Mouse (Mus musculus): ENCODE results near the gene Ube2o. TPM values are rescaled to one million over a fixed set of nuclear protein-coding genes. Genes with fewer than 3 reads are reported as not detected.

Ube2o gene
- polyA plus RNA-seq, 1 experiment from 2014 or later = 8.9 TPM

GRCm38 (mm10) chr11:116530187-116531147 is 50.8 kb downstream of the Ube2o start, which contains the start of gene Sphk1:
Sphk1 (plus strand) TSS chr11:116530925.
- Histone ChIP-seq H3K9me3 (no peaks in the 10 kb centered on the region), H3K27ac (peak within 1 kb of the TSS; percentile 87), H3K36me3 (peaks cover under 1% of the 10 kb centered on the region; the same call in 1 of the 2 replicates), H3K4me1 (replicated peaks) (peaks cover 56% of the 10 kb centered on the region), H3K27me3 (ENCODE audit: insufficient read depth, poor library complexity, severe bottlenecking) (peaks cover 78% of the 10 kb centered on the region), H3K4me3 (peak within 1 kb of the TSS; percentile 65)
- WGBS = 22% methylated on average over 11 of the region's 11 CpGs
- DNase-seq (ENCODE audit: low spot score) = peak; percentile 72

GRCm38 (mm10) chr11:116528636-116529320 is 52.5 kb downstream of the Ube2o start:
- H3K4me1 ChIP-seq (replicated peaks) = peaks cover 43% of the 10 kb centered on the region
- peaks cover 61% of the 10 kb centered on the region for H3K27me3 ChIP-seq (ENCODE audit: insufficient read depth, poor library complexity, severe bottlenecking)
- no peak for DNase-seq (ENCODE audit: low spot score)
- WGBS = 71% methylated on average over 8 of the region's 8 CpGs
- no peak overlapping the region for H3K4me3 ChIP-seq
- H3K9me3 ChIP-seq = no peaks in the 10 kb centered on the region
- no peak overlapping the region; the same call in 1 of the 2 replicates for H3K27ac ChIP-seq
- no peaks in the 10 kb centered on the region for H3K36me3 ChIP-seq

GRCm38 (mm10) chr11:116523699-116524189 is 57.5 kb downstream of the Ube2o start:
- 51% methylated on average over 5 of the region's 5 CpGs for WGBS
- H3K36me3 ChIP-seq = no peaks in the 10 kb centered on the region

GRCm38 (mm10) chr11:116522886-116523698 is 58.2 kb downstream of the Ube2o start:
- H3K36me3 ChIP-seq = no peaks in the 10 kb centered on the region
- 68% methylated on average over 16 of the region's 16 CpGs for WGBS
- H3K9me3 ChIP-seq = no peaks in the 10 kb centered on the region
- no peak overlapping the region for H3K4me3 ChIP-seq
- H3K27ac ChIP-seq = peak overlapping the region; percentile 45
- no peak for DNase-seq (ENCODE audit: low spot score)
- H3K27me3 ChIP-seq (ENCODE audit: insufficient read depth, poor library complexity, severe bottlenecking) = peaks cover 16% of the 10 kb centered on the region; the same call in 1 of the 2 replicates
- peaks cover 20% of the 10 kb centered on the region for H3K4me1 ChIP-seq (replicated peaks)

More at GRCm38 (mm10) chr11:116523699-116524189, 57.5 kb downstream of the Ube2o start:
- peaks cover 20% of the 10 kb centered on the region for H3K4me1 ChIP-seq (replicated peaks)
- H3K4me3 ChIP-seq = no peak overlapping the region
- peaks cover 21% of the 10 kb centered on the region for H3K27me3 ChIP-seq (ENCODE audit: insufficient read depth, poor library complexity, severe bottlenecking)
- no peaks in the 10 kb centered on the region for H3K9me3 ChIP-seq
- peak overlapping the region; percentile 45; the same call in 1 of the 2 replicates for H3K27ac ChIP-seq
- DNase-seq (ENCODE audit: low spot score) = no peak

GRCm38 (mm10) chr11:116522046-116522445 is 59.2 kb downstream of the Ube2o start:
- WGBS = 91% methylated on average over 3 of the region's 3 CpGs
- Histone ChIP-seq H3K36me3 (no peaks in the 10 kb centered on the region), H3K27ac (no peak overlapping the region), H3K4me3 (no peak overlapping the region), H3K27me3 (ENCODE audit: insufficient read depth, poor library complexity, severe bottlenecking) (peaks cover 15% of the 10 kb centered on the region; the same call in 1 of the 2 replicates), H3K9me3 (no peaks in the 10 kb centered on the region), H3K4me1 (replicated peaks) (peaks cover 20% of the 10 kb centered on the region)
- DNase-seq (ENCODE audit: low spot score) = no peak

GRCm38 (mm10) chr11:116521143-116521542 is 60.1 kb downstream of the Ube2o start:
- no peak for DNase-seq (ENCODE audit: low spot score)
- Histone ChIP-seq H3K27ac (no peak overlapping the region), H3K4me1 (replicated peaks) (peaks cover 20% of the 10 kb centered on the region), H3K9me3 (no peaks in the 10 kb centered on the region), H3K4me3 (no peak overlapping the region), H3K27me3 (ENCODE audit: insufficient read depth, poor library complexity, severe bottlenecking) (peaks cover 8% of the 10 kb centered on the region; the same call in 1 of the 2 replicates), H3K36me3 (no peaks in the 10 kb centered on the region)
- WGBS = 68% methylated on average over 3 of the region's 3 CpGs

- WGBS = 81% methylated on average over 8 of the region's 8 CpGs
- Histone ChIP-seq H3K9me3 (no peaks in the 10 kb centered on the region), H3K4me3 (no peak overlapping the region), H3K4me1 (replicated peaks) (peaks cover 22% of the 10 kb centered on the region), H3K27ac (no peak overlapping the region), H3K36me3 (no peaks in the 10 kb centered on the region), H3K27me3 (ENCODE audit: insufficient read depth, poor library complexity, severe bottlenecking) (peaks cover 26% of the 10 kb centered on the region; the same call in 1 of the 2 replicates)
- DNase-seq (ENCODE audit: low spot score) = no peak
Measured at GRCm38 (mm10) chr11:116518482-116518881, 62.8 kb downstream of the Ube2o start.

- Histone ChIP-seq H3K27ac (0 out of 2 replicates have a peak overlapping the region, but pooled peaks have one; percentile 16), H3K9me3 (no peaks in the 10 kb centered on the region), H3K36me3 (no peaks in the 10 kb centered on the region), H3K4me3 (peak overlapping the region; percentile 35), H3K27me3 (ENCODE audit: insufficient read depth, poor library complexity, severe bottlenecking) (peaks cover 20% of the 10 kb centered on the region; the same call in 1 of the 2 replicates), H3K4me1 (replicated peaks) (peaks cover 11% of the 10 kb centered on the region; the same call in 1 of the 2 replicates)
- DNase-seq (ENCODE audit: low spot score) = no peak
- WGBS = 13% methylated on average over 24 of the region's 24 CpGs
Measured at GRCm38 (mm10) chr11:116515330-116516020, 65.8 kb downstream of the Ube2o start.

GRCm38 (mm10) chr11:116513531-116514038 is 67.7 kb downstream of the Ube2o start:
- Histone ChIP-seq H3K4me3 (no peak overlapping the region), H3K9me3 (no peaks in the 10 kb centered on the region), H3K27ac (no peak overlapping the region), H3K4me1 (replicated peaks) (peaks cover 8% of the 10 kb centered on the region; the same call in 1 of the 2 replicates), H3K36me3 (no peaks in the 10 kb centered on the region), H3K27me3 (ENCODE audit: insufficient read depth, poor library complexity, severe bottlenecking) (peaks cover 20% of the 10 kb centered on the region; the same call in 1 of the 2 replicates)
- whole genome bisulfite sequencing = 86% methylated on average over 4 of the region's 4 CpGs
- no peak for DNase-seq (ENCODE audit: low spot score)

- no peaks in the 10 kb centered on the region for H3K9me3 ChIP-seq
- H3K4me1 ChIP-seq (replicated peaks) = peaks cover 8% of the 10 kb centered on the region; the same call in 1 of the 2 replicates
- no peak overlapping the region for H3K27ac ChIP-seq
- no peaks in the 10 kb centered on the region for H3K36me3 ChIP-seq
- no peak overlapping the region for H3K4me3 ChIP-seq
- no peak for DNase-seq (ENCODE audit: low spot score)
- 82% methylated on average over 6 of the region's 6 CpGs for WGBS
- peaks cover 20% of the 10 kb centered on the region for H3K27me3 ChIP-seq (ENCODE audit: insufficient read depth, poor library complexity, severe bottlenecking)
Measured at GRCm38 (mm10) chr11:116512987-116513386, 68.3 kb downstream of the Ube2o start.

- Histone ChIP-seq H3K27me3 (ENCODE audit: insufficient read depth, poor library complexity, severe bottlenecking) (peaks cover 20% of the 10 kb centered on the region), H3K27ac (no peak overlapping the region), H3K4me3 (no peak overlapping the region), H3K4me1 (replicated peaks) (peaks cover 8% of the 10 kb centered on the region; the same call in 1 of the 2 replicates), H3K36me3 (no peaks in the 10 kb centered on the region), H3K9me3 (no peaks in the 10 kb centered on the region)
- 94% methylated on average over 7 of the region's 7 CpGs for WGBS
- DNase-seq (ENCODE audit: low spot score) = no peak
Measured at GRCm38 (mm10) chr11:116512154-116512553, 69.1 kb downstream of the Ube2o start.

All from hindbrain, embryonic 10.5 days (tissue).